Mouse (Mus musculus) E14TG2a.4 (cell line): ENCODE measurements around the gene Sart3.

Experiments
- CTCF ChIP-seq: conservative IDR thresholded peaks from 2 replicates; pipeline ENCODE4 v1.5.1; 2014; ENCODE audit warnings: low read length
- POU5F1 ChIP-seq: IDR thresholded peaks from 2 replicates; pipeline ENCODE4 v1.6.1; 2014; ENCODE audit warnings: low read length, borderline replicate concordance

GRCm38 (mm10) chr5:113730641-113731121 is 41.6 kb downstream of the Sart3 start:
- TF ChIP-seq CTCF = no peak
- TF ChIP-seq POU5F1 = no peak
